Mouse (Mus musculus) liver, embryonic 11.5 days (tissue): Measurements from ENCODE around the gene Tlx2. TPM values are rescaled to one million over a fixed set of nuclear protein-coding genes. Genes with fewer than 3 reads are reported as not detected.

ENCODE experiments used
- ATAC-seq: fragments of 200-750 bp; cut with Nextera tagmentation; replicated peaks from 2 replicates; pipeline ENCODE4 v1.8.0; 2017; ENCODE audit warnings: moderate number of reproducible peaks, mild to moderate bottlenecking, moderate TSS enrichment, moderate library complexity; ENCODE audit not compliant: low FRiP score
- DNase-seq: peaks from one replicate; pipeline ENCODE4 v3.0.0-alpha.2; 2017; ENCODE audit warnings: low spot score
- H3K27ac ChIP-seq: fragments of 300-500 bp; sonication (generic); 2 replicates; pipeline ENCODE4 v1.5.1; 2014; ENCODE audit warnings: mild to moderate bottlenecking, low read depth, low read length, control low read depth
- H3K27me3 ChIP-seq: fragments of 300-500 bp; sonication (generic); replicated peaks from 2 replicates; pipeline ENCODE4 v1.6.1; 2014; ENCODE audit warnings: low read length, mixed read lengths; ENCODE audit not compliant: control insufficient read depth, insufficient read depth
- H3K36me3 ChIP-seq: fragments of 300-500 bp; sonication (generic); 2 replicates; pipeline ENCODE4 v1.6.1; 2014; ENCODE audit warnings: mild to moderate bottlenecking, low read length, moderate library complexity, mixed read lengths; ENCODE audit not compliant: control insufficient read depth, insufficient read depth
- H3K4me1 ChIP-seq: fragments of 300-500 bp; sonication (generic); replicated peaks from 2 replicates; pipeline ENCODE4 v1.6.1; 2014; ENCODE audit warnings: low read length, mixed read lengths; ENCODE audit not compliant: control insufficient read depth, insufficient read depth
- H3K4me2 ChIP-seq: fragments of 300-500 bp; sonication (generic); 2 replicates; pipeline ENCODE4 v1.6.1; 2014; ENCODE audit warnings: mild to moderate bottlenecking, control low read depth, moderate library complexity
- H3K4me3 ChIP-seq: fragments of 300-500 bp; sonication (generic); 2 replicates; pipeline ENCODE4 v1.5.1; 2014; ENCODE audit warnings: low read depth, low read length, control low read depth
- H3K9ac ChIP-seq: fragments of 300-500 bp; sonication (generic); 2 replicates; pipeline ENCODE4 v1.6.1; 2014; ENCODE audit warnings: low read depth, low read length, control low read depth
- H3K9me3 ChIP-seq: fragments of 300-500 bp; sonication (generic); 2 replicates; pipeline ENCODE4 v1.6.1; 2016; ENCODE audit warnings: low read length, inconsistent platforms, mixed read lengths; ENCODE audit not compliant: control insufficient read depth
- WGBS: fragments of 180-500 bp; shearing (Covaris S2); extraction: QIAGEN DNeasy Blood & Tissue Kit; methylation state at CpG from one replicate; pipeline ENCODE4 v1.1.7; 2014; 5-methylcytosine and 5-hydroxymethylcytosine counted together
- polyA plus RNA-seq: library from polyadenylated mRNA; unstranded; fragments of >200 nt; fragmentation: Nextera tagmentation; extraction: Ambion mirVana; gene quantifications from 2 replicates; pipeline ENCODE4 v1.2.1, GENCODE M21; 2014

Tlx2 gene
- polyA plus RNA-seq, 1 experiment from 2014 or later, result 0.30 TPM

DNA sequence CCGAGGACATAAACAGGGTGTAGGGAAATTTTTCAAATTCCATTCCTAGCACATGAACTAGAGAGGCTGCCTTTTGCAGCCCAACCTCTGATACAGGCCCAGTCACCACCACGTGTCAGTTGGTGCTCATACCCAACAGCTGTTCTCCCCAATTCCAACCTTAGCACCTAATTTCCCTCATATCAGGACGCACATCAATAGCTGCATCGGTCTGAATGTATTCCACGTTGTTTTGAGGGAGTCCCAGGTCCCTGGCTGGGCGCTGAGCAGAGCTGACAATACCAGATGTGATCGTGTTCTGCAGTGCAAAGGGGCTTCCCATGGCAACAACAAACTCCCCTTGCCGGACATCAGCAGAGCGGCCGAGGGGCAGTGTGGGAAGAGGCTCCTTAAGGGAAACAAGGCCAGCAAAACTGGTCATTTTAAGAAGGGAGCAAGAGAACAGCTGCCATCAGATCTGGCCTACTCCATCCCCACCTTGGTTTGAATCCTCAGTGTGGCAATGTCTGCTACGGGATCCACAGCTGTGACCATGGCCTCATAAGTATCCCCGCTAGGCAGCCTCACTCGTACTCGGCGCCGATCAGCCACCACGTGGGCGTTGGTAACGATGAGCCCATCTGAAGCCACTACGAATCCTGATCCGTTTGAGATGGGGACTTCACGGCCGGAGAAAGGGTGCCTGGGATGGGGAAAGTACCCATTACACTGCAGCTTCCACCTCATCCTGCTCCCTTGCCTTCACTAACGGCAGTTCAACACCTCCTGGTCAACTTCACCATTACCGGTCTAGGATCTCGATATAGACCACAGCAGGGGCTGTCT, 16.7 kb downstream of the Tlx2 start:
- DNase-seq (peak; percentile 58), ATAC-seq (0 out of 2 replicates have a peak, but pooled peaks have one; percentile 6)
- H3K27me3 ChIP-seq, result no peaks in the 10 kb centered on the region
- peak overlapping the region; percentile 95 for H3K4me2 ChIP-seq
- H3K9me3 ChIP-seq, result no peaks in the 10 kb centered on the region
- H3K9ac ChIP-seq, result peak overlapping the region; percentile 94
- WGBS, result 2% methylated on average over 26 of the region's 26 CpGs
- H3K4me3 ChIP-seq, result peak overlapping the region; percentile 79
- peaks cover 19% of the 10 kb centered on the region for H3K4me1 ChIP-seq
- peak overlapping the region; percentile 87 for H3K27ac ChIP-seq
- H3K36me3 ChIP-seq, result peaks cover 22% of the 10 kb centered on the region

DNA sequence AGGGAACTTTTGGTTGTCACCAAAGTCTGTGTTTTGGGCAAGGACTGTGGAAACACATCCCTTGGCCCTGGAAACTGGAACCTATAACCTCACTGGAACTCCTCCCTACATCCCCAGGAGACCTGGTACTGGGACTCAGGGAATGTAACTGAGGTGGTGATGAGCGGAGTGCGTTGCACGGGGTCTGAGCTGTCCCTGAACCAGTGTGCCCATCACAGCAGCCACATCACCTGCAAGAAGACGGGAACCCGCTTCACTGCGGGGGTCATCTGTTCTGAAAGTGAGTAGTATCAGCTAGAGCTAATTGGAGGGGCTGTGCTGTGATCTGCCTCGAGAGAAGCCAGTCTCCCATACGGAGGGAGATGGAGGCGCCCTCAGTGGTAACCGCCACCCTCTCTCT, 20.7 kb downstream of the Tlx2 start:
- Histone ChIP-seq H3K9ac (no peak overlapping the region), H3K27ac (no peak overlapping the region), H3K27me3 (no peaks in the 10 kb centered on the region), H3K36me3 (peaks cover 6% of the 10 kb centered on the region; the same call in 1 of the 2 replicates), H3K4me1 (peaks cover 8% of the 10 kb centered on the region), H3K4me3 (no peak overlapping the region), H3K4me2 (no peak overlapping the region), H3K9me3 (no peaks in the 10 kb centered on the region)
- 66% methylated on average over 10 of the region's 10 CpGs for WGBS
- no peak for DNase-seq
- no peak for ATAC-seq

DNA sequence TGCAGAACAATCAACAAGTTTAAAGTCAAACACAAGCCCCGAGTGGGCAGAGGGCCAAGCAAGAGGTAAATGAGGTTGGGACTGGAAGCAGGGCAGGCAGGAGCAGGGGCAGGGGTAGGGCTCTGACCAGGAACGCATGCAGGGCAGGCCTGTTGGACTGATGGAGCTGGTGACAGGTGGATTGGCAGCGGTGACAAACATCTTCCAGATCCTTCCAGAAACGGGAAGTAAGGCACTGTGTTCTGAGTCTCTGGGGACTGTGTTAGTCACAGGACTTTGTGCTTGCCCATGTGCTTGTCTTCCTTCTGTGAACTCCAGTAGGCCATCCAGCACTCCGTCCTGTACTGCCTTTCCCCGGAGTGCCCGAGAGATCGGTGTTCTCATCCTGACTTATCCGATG, 25.4 kb downstream of the Tlx2 start:
- H3K36me3 ChIP-seq, result no peaks in the 10 kb centered on the region
- no peak overlapping the region for H3K9ac ChIP-seq
- no peak overlapping the region for H3K4me3 ChIP-seq
- H3K4me1 ChIP-seq, result no peaks in the 10 kb centered on the region
- H3K4me2 ChIP-seq, result no peak overlapping the region
- 63% methylated on average over 9 of the region's 9 CpGs for WGBS
- ATAC-seq (no peak), DNase-seq (no peak)
- no peaks in the 10 kb centered on the region for H3K27me3 ChIP-seq
- no peaks in the 10 kb centered on the region for H3K9me3 ChIP-seq
- no peak overlapping the region for H3K27ac ChIP-seq

DNA sequence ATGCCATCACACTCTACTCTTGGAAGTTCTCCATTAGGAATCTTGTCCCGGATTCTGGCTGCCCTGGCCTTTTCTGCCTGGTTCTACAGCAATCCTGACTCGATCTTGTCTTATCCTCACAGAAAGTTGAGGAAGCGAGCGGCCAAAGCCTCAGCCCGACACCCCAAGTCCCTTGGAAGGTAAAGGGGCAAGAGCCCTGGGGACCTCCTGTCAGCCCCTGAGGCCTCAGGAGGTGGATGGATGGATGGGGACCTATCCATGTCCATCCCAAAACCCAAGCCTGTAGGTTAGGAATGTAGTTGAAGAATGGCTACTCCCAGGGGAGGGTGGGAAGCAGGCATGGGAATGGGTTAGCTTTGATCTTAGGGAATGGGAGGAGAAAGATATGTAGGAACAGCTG, 26.1 kb downstream of the Tlx2 start:
- H3K27me3 ChIP-seq, result no peaks in the 10 kb centered on the region
- H3K9me3 ChIP-seq, result no peaks in the 10 kb centered on the region
- H3K4me2 ChIP-seq, result no peak overlapping the region
- no peak overlapping the region for H3K4me3 ChIP-seq
- DNase-seq (no peak), ATAC-seq (no peak)
- H3K36me3 ChIP-seq, result no peaks in the 10 kb centered on the region
- 84% methylated on average over 5 of the region's 5 CpGs for WGBS
- no peak overlapping the region for H3K27ac ChIP-seq
- no peak overlapping the region for H3K9ac ChIP-seq
- peaks cover under 1% of the 10 kb centered on the region for H3K4me1 ChIP-seq

DNA sequence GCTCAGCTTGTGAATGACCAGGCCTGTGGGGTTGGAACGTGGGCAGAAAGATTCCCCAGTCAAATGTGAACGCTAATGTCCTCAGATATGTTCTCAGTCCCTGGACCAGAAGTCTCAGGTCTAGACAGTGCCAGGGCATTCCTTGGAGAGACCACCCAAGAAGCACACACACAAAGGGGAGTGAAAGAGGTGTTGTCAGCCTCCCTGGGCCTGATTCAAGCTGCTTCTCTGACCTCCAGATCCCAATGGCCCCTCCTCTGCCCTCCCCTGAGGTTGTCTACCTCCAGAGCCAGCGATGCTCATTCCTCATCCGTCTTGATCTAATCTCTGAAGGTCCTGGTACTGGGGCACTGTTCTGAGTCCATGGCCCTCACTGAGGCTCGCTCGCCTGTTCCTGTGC, 26.5 kb downstream of the Tlx2 start:
- H3K9ac ChIP-seq, result no peak overlapping the region
- no peak for DNase-seq
- H3K36me3 ChIP-seq, result no peaks in the 10 kb centered on the region
- peaks cover 5% of the 10 kb centered on the region for H3K4me1 ChIP-seq
- no peaks in the 10 kb centered on the region for H3K9me3 ChIP-seq
- 58% methylated on average over 6 of the region's 6 CpGs for WGBS
- H3K27ac ChIP-seq, result no peak overlapping the region
- H3K27me3 ChIP-seq, result no peaks in the 10 kb centered on the region
- ATAC-seq, result no peak
- no peak overlapping the region for H3K4me2 ChIP-seq
- no peak overlapping the region for H3K4me3 ChIP-seq

DNA sequence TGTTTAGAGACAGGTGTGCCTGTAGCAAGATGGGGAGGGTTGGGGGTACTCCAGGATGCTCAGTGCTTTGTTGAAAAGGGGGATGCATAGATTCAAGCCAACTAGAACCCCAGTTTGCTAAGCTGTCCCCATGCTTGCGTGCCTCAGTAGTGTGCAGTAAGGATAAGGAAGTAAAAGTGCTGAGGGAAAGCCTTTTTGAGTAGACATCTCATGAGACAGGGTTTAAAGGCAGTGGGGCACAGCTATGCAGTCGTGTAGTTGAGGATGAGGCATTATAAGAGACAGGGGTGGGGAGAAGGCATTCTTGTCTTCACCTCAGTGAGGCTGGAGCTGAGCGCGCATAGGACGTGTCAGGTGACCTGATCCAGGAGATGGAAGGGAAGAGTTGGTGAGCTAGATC, 29.5 kb downstream of the Tlx2 start:
- ATAC-seq (no peak), DNase-seq (no peak)
- H3K9ac ChIP-seq, result no peak overlapping the region
- WGBS, result 73% methylated on average over 5 of the region's 5 CpGs
- no peak overlapping the region for H3K27ac ChIP-seq
- no peak overlapping the region for H3K4me2 ChIP-seq
- H3K4me1 ChIP-seq, result peaks cover 9% of the 10 kb centered on the region
- peaks cover 1% of the 10 kb centered on the region; the same call in 1 of the 2 replicates for H3K27me3 ChIP-seq
- H3K36me3 ChIP-seq, result no peaks in the 10 kb centered on the region
- no peaks in the 10 kb centered on the region for H3K9me3 ChIP-seq
- H3K4me3 ChIP-seq, result no peak overlapping the region

DNA sequence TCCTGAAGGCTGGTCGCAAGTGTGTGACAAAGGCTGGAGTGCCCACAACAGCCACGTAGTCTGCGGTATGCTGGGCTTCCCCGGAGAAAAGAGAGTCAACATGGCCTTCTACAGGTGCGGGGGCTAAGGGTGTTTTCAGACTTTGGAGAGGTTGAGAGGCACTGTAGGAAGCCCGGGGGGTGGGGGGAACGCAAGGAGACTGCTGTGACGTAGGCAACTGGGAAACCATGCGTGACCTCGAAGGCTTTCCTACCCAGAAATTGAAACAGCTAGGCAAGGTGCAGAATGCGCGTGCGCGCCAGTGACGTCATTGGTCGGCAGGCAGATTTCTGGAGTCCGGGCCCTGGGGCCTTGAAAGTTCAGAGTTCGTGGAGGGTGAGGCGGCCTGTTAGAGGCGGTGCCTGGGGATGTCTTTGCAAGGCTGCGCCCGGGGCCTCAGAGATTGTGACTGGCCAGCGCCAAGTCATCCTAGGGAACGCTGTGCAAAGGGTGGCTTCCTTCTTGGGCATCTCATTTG, 31.5 kb downstream of the Tlx2 start:
- 14% methylated on average over 24 of the region's 24 CpGs for WGBS
- Histone ChIP-seq H3K4me2 (peak overlapping the region; percentile 56), H3K27ac (peak overlapping the region; percentile 62), H3K9me3 (no peaks in the 10 kb centered on the region), H3K9ac (peak overlapping the region; percentile 35; the same call in 1 of the 2 replicates), H3K4me3 (peak overlapping the region; percentile 21), H3K27me3 (peaks cover 6% of the 10 kb centered on the region; the same call in 1 of the 2 replicates), H3K36me3 (no peaks in the 10 kb centered on the region), H3K4me1 (peaks cover 15% of the 10 kb centered on the region)
- ATAC-seq, result peak; percentile 90
- peak; percentile 84 for DNase-seq

DNA sequence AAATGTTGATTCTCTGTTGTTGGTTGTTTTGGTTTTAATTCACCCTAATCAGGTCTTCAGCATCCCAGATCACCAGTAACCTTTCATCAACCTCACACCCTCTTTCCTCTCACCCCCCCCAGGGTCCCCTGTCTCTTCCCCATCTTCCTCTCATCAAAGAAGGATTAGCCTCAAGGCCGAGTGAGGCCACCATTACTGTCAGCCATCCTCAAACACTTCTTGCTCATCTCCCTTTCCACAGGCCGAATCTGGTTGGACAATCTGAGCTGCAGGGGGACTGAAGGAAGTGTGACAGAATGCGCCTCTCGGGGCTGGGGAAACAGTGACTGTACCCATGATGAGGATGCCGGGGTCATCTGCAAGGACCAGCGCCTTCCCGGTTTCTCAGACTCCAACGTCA, 32.9 kb downstream of the Tlx2 start:
- Histone ChIP-seq H3K9ac (no peak overlapping the region), H3K27ac (no peak overlapping the region), H3K27me3 (peaks cover 6% of the 10 kb centered on the region; the same call in 1 of the 2 replicates), H3K4me3 (no peak overlapping the region), H3K4me1 (peaks cover 20% of the 10 kb centered on the region), H3K9me3 (no peaks in the 10 kb centered on the region), H3K4me2 (no peak overlapping the region), H3K36me3 (no peaks in the 10 kb centered on the region)
- no peak for DNase-seq
- no peak for ATAC-seq
- WGBS, result 72% methylated on average over 8 of the region's 8 CpGs
